Mouse (Mus musculus) cerebellum, adult 2 months (tissue): ENCODE data around the gene Rbm42. TPM values are rescaled to one million over a fixed set of nuclear protein-coding genes. Genes with fewer than 3 reads are reported as not detected.

Experiments
- DNase-seq, 2 experiments: peaks; one replicate each; pipeline ENCODE4 v3.0.0; 2021
- H3K27ac ChIP-seq: fragments of 200-500 bp; 2 replicates; pipeline ENCODE4 v1.5.1; 2012; ENCODE audit warnings: low read length, control low read depth, inconsistent platforms; ENCODE audit not compliant: insufficient read depth
- H3K27me3 ChIP-seq: fragments of 200-500 bp; 2 replicates; pipeline ENCODE4 v1.6.1; 2012; ENCODE audit warnings: inconsistent platforms, mild to moderate bottlenecking, low read length, moderate library complexity; ENCODE audit not compliant: control insufficient read depth, insufficient read depth
- H3K4me1 ChIP-seq: fragments of 200-500 bp; 2 replicates; pipeline ENCODE4 v1.6.1; 2011; ENCODE audit warnings: low read length; ENCODE audit not compliant: control insufficient read depth, insufficient read depth
- H3K4me3 ChIP-seq: fragments of 200-500 bp; replicated peaks from 2 replicates; pipeline ENCODE3; 2011; ENCODE audit warnings: mild to moderate bottlenecking, low read depth, low read length, control low read depth; ENCODE audit not compliant: insufficient read depth
- CTCF ChIP-seq: fragments of 200-500 bp; IDR thresholded peaks from 2 replicates; pipeline ENCODE4 v1.5.1; 2011; ENCODE audit warnings: low read depth, mild to moderate bottlenecking, control low read depth, low read length, moderate library complexity, borderline replicate concordance; ENCODE audit not compliant: insufficient read depth
- POLR2A ChIP-seq: fragments of 200-500 bp; IDR thresholded peaks from 2 replicates; pipeline ENCODE4 v1.6.1; 2011; ENCODE audit warnings: low read length, control low read depth, borderline replicate concordance; ENCODE audit not compliant: insufficient read depth
- WGBS: fragments of 180-500 bp; shearing (Covaris S2); methylation state at CpG from one replicate; pipeline ENCODE4 v1.1.7; 2018; 5-methylcytosine and 5-hydroxymethylcytosine counted together
- polyA plus RNA-seq: library from polyadenylated mRNA; depleted of rRNA; stranded (reverse); fragments of >200 nt; gene quantifications from 2 replicates; pipeline ENCODE4 v1.2.3, GENCODE M21; 2012

Gene Rbm42
- polyA plus RNA-seq, 1 experiment, result 66.6 TPM

- TF ChIP-seq CTCF (no peak), POLR2A (no peak)
- DNase-seq, result no peak
- no peaks in the 10 kb centered on the region for H3K4me1 ChIP-seq
- no peak overlapping the region for H3K4me3 ChIP-seq
- WGBS, result 5% methylated on average over 27 of the region's 27 CpGs
- no peak overlapping the region for H3K27ac ChIP-seq
- peaks cover 6% of the 10 kb centered on the region; the same call in 1 of the 2 replicates for H3K27me3 ChIP-seq
Observed at GRCm38 (mm10) chr7:30633762-30634412, 16.2 kb downstream of the Rbm42 start.

DNA sequence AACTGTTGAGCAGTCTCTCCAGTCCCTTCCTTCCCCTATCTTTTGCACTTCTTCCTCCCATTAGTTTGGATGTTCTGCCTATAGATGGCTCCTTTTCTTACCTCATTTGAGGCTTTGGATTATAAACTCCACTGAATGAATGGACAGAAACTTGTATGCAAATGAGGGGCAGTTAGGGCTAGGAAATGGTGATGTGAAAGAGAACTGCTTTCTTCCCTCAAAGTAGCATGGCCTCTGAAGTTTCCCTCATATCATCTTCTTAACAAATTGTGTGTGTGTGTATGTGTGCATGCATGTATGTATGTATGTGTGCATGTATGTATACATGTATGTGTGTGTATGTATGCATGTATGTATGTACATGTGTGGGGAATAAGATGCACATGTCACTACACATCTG, 21.1 kb downstream of the Rbm42 start:
- Histone ChIP-seq H3K4me1 (no peaks in the 10 kb centered on the region), H3K27me3 (no peaks in the 10 kb centered on the region; the same call in 1 of the 2 replicates), H3K4me3 (no peak overlapping the region), H3K27ac (no peak overlapping the region)
- no peak for DNase-seq
- TF ChIP-seq POLR2A (no peak), CTCF (no peak)

GRCm38 (mm10) chr7:30626647-30627046, 23.5 kb downstream of the Rbm42 start:
- no peak for DNase-seq
- peaks cover 3% of the 10 kb centered on the region; the same call in 1 of the 2 replicates for H3K4me1 ChIP-seq
- TF ChIP-seq POLR2A (no peak), CTCF (no peak)
- no peaks in the 10 kb centered on the region for H3K27me3 ChIP-seq
- 89% methylated on average over 5 of the region's 5 CpGs for WGBS
- H3K4me3 ChIP-seq, result no peak overlapping the region
- H3K27ac ChIP-seq, result no peak overlapping the region

GRCm38 (mm10) chr7:30625530-30626384, 24.4 kb downstream of the Rbm42 start, which contains the start of gene Cox6b1:
Gene Cox6b1 (minus strand): TSS chr7:30626151.
- DNase-seq, result peak; percentile 85 to 88
- Histone ChIP-seq H3K4me1 (peaks cover 3% of the 10 kb centered on the region; the same call in 1 of the 2 replicates), H3K27me3 (no peaks in the 10 kb centered on the region), H3K4me3 (peak within 1 kb of the TSS; percentile 98), H3K27ac (peak within 1 kb of the TSS; percentile 65)
- WGBS, result 1% methylated on average over 44 of the region's 44 CpGs
- TF ChIP-seq CTCF, result no peak
- TF ChIP-seq POLR2A, result peak; percentile 68; the same call in 1 of the 2 replicates

DNA sequence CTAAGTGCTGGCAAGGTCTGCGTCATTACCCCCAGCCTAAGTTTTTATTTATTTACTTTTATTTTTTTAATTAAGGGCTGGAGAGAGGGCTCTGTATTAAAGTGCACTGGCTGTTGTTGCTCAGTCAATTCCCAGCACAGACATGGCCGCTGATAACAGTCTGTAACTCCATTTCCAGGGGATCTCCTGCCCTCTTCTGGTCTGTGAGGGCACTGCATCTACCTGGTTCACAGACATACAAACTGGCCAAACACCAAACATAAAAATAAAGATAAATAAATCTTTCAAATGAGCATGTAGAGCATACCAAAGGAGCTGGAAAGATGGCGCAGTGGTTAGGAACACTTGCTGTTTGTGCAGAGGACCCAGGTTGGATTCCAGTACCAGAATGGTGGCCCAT, 30.9 kb downstream of the Rbm42 start:
- H3K27ac ChIP-seq, result no peak overlapping the region
- peaks cover 3% of the 10 kb centered on the region; the same call in 1 of the 2 replicates for H3K4me1 ChIP-seq
- 89% methylated on average over 3 of the region's 3 CpGs for WGBS
- TF ChIP-seq POLR2A, result no peak
- peak; percentile 33; the same call in 1 of the 2 replicates for TF ChIP-seq CTCF
- H3K27me3 ChIP-seq, result no peaks in the 10 kb centered on the region
- peak in 1 of 2 experiments; percentile 35 for DNase-seq
- H3K4me3 ChIP-seq, result no peak overlapping the region

GRCm38 (mm10) chr7:30618658-30619057, 31.5 kb downstream of the Rbm42 start:
- H3K27ac ChIP-seq, result no peak overlapping the region
- no peak for TF ChIP-seq POLR2A
- TF ChIP-seq CTCF, result no peak
- no peaks in the 10 kb centered on the region for H3K27me3 ChIP-seq
- no peak overlapping the region for H3K4me3 ChIP-seq
- DNase-seq, result no peak
- peaks cover 3% of the 10 kb centered on the region; the same call in 1 of the 2 replicates for H3K4me1 ChIP-seq
- WGBS, result 84% methylated on average over 9 of the region's 9 CpGs

DNA sequence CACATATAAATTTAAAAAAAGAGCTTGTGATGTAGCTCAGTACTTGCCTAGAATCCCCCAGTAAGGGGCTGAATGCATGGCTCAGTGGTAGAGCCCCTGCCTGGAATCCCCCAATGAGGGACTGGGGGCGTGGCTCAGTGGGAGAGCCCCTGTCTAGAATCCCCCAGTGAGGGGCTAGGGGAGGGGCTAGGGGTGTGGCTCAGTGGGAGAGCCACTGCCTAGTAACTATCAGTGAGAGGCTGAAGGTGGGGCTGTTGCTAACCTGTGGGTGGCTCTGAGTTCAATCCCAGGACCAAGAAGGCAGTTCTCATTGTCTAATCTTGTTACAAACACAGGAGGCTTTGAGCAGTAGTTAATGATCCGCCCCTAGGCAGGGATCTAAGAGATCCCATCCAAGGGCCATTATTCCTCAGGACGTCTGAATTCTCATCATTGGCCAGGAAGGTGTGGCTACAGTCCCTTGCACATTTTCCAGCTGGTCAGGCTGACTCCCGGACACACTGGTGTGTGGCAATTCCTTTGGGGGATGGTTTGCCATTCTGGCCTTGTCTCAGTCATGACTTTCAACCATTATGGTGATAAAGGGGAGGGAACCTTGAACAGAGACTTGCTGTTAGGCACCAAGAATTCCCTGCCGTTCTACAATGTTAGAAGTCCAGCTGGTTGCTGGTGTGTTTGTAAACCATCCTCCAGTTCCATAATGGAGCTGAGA, 34.9 kb downstream of the Rbm42 start:
- 55% methylated on average over 5 of the region's 5 CpGs for WGBS
- Histone ChIP-seq H3K27ac (no peak overlapping the region), H3K4me3 (no peak overlapping the region), H3K4me1 (no peaks in the 10 kb centered on the region), H3K27me3 (no peaks in the 10 kb centered on the region)
- no peak for DNase-seq
- TF ChIP-seq CTCF (no peak), POLR2A (no peak)
